Mouse (Mus musculus): ENCODE measurements around the gene Msi2. TPM values are rescaled to one million over a fixed set of nuclear protein-coding genes. Genes with fewer than 3 reads are reported as not detected.

The Msi2 gene
- polyA plus RNA-seq, 1 experiment from 2014 or later: 29.9 TPM

DNA sequence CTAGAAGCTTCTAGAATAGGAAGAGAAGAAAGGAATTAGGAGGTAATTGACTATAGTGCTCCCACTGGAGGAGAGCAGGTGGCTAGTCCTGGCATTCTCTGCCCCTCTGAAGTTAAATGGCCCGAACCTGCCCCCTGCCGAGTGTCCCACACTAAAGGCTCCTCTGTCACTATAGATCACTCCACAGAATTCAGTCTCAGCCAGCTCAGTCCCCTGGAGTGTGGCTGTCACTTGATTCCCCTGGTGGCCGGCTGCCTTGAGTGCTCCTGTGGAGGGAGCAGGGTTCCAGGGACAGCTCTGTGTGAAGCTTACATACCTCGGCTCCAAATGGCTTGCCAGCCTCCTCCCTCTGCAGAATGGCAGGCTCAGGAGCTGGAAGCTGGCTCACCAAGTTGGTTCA lies 391.3 kb downstream of the Msi2 start:
- H3K9me3 ChIP-seq: peaks cover 2% of the 10 kb centered on the region; the same call in 1 of the 2 replicates
- no peak overlapping the region; the same call in 1 of the 2 replicates for H3K4me3 ChIP-seq
- no peak for DNase-seq (ENCODE audit: low spot score)
- H3K4me1 ChIP-seq (replicated peaks): peaks cover 31% of the 10 kb centered on the region
- 3% methylated on average over 4 of the region's 4 CpGs for WGBS
- no peaks in the 10 kb centered on the region for H3K36me3 ChIP-seq
- no peaks in the 10 kb centered on the region for H3K27me3 ChIP-seq (ENCODE audit: insufficient read depth, poor library complexity, severe bottlenecking)
- peak overlapping the region; percentile 77 for H3K27ac ChIP-seq

DNA sequence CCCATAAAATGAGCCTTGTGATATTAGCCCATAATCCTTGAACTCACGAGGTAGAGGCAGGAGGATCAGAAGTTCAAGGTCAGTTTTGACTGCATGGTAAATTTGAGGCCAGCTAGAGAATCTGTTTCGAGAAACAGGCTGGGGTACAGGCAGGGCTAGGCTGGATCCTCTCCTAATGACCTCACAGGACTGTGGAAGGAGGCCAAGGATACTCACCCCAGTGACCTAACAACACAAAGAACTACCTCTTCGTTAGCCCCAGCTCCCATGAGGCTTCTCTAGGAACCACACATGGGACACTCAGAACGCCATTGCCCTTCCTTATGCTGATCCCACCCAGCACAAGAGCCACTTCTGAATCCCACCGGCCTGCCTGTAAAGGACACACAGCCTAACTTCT lies 399.5 kb downstream of the Msi2 start:
- peak overlapping the region; percentile 62 for H3K27ac ChIP-seq
- no peak for DNase-seq (ENCODE audit: low spot score)

DNA sequence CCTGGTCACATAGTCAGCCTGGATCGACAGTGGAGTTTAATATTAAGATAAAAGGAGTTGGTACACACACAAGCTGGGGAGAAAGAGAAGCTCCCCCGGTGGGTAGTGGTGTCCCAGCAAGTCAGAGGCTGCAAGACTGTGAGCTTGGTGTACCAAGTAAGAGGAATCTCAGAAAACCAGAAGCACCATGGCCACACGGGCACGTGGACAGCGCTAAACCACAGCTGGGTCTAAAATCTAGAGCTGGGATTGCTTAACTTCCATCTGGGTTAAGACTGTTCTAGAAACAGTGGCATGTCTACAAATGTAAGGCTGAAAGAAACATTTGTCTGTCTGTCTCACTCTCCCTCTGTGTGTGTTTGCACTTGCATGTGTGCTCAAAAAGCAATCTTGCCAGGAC lies 402.9 kb downstream of the Msi2 start:
- WGBS: 86% methylated on average over 5 of the region's 5 CpGs
- H3K27ac ChIP-seq: peak overlapping the region; percentile 91
- no peak overlapping the region for H3K4me3 ChIP-seq
- H3K4me1 ChIP-seq (replicated peaks): peaks cover 95% of the 10 kb centered on the region
- H3K27me3 ChIP-seq (ENCODE audit: insufficient read depth, poor library complexity, severe bottlenecking): no peaks in the 10 kb centered on the region
- no peak for DNase-seq (ENCODE audit: low spot score)
- no peaks in the 10 kb centered on the region for H3K9me3 ChIP-seq
- no peaks in the 10 kb centered on the region for H3K36me3 ChIP-seq

More for the DNA sequence above, 399.5 kb downstream of the Msi2 start:
- no peaks in the 10 kb centered on the region for H3K27me3 ChIP-seq (ENCODE audit: insufficient read depth, poor library complexity, severe bottlenecking)
- peaks cover 61% of the 10 kb centered on the region for H3K4me1 ChIP-seq (replicated peaks)
- WGBS: 79% methylated on average over 5 of the region's 5 CpGs
- no peaks in the 10 kb centered on the region for H3K36me3 ChIP-seq
- no peak overlapping the region for H3K4me3 ChIP-seq
- peaks cover 6% of the 10 kb centered on the region; the same call in 1 of the 2 replicates for H3K9me3 ChIP-seq

DNA sequence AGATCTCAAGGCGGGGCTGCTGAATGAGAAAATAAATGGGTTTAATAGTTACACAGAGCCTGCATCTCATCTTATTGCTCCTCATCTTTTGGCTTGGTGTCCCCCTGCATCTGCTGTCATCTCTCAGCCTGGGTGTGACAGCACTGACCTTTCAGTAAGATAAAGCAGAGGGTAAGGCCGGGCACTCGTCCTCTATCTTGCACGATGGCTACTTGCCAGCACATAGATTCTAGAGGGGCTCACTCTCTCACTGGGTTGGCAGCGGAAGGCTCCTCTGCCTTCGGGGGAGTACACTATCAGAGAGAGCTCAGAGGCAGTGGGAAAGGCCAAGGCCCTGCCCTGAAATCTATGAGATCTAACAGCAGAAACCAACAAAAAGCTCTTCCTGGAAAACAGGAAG lies 403.8 kb downstream of the Msi2 start:
- no peak for DNase-seq (ENCODE audit: low spot score)
- Histone ChIP-seq H3K4me3 (no peak overlapping the region), H3K27me3 (ENCODE audit: insufficient read depth, poor library complexity, severe bottlenecking) (no peaks in the 10 kb centered on the region), H3K4me1 (replicated peaks) (peaks cover 98% of the 10 kb centered on the region), H3K9me3 (no peaks in the 10 kb centered on the region), H3K36me3 (no peaks in the 10 kb centered on the region), H3K27ac (peak overlapping the region; percentile 91)
- 74% methylated on average over 6 of the region's 6 CpGs for WGBS

DNA sequence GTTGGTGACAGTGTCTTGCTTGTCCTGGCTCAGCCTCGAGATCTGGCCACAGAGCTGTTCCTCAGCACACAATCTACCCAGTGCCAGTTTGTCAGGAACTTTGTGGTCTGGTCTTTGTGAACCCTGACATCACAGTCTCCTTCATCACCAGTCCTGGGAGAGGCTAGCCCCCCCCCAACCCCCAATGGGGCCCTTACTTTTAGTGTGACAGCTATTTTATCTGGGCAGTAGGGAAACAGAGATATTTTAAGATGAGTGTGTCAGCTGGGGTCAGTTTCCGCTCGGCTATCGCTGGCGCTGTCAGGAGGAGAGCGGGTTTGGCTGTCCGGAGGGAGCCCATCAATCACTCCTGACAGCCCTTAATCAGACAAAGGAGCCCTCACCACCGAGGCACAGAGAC lies 404.8 kb downstream of the Msi2 start:
- no peak overlapping the region for H3K4me3 ChIP-seq
- no peaks in the 10 kb centered on the region for H3K9me3 ChIP-seq
- H3K36me3 ChIP-seq: no peaks in the 10 kb centered on the region
- H3K27me3 ChIP-seq (ENCODE audit: insufficient read depth, poor library complexity, severe bottlenecking): no peaks in the 10 kb centered on the region
- 21% methylated on average over 8 of the region's 8 CpGs for WGBS
- peak; percentile 63 for DNase-seq (ENCODE audit: low spot score)
- H3K27ac ChIP-seq: peak overlapping the region; percentile 91
- peaks cover 98% of the 10 kb centered on the region for H3K4me1 ChIP-seq (replicated peaks)

DNA sequence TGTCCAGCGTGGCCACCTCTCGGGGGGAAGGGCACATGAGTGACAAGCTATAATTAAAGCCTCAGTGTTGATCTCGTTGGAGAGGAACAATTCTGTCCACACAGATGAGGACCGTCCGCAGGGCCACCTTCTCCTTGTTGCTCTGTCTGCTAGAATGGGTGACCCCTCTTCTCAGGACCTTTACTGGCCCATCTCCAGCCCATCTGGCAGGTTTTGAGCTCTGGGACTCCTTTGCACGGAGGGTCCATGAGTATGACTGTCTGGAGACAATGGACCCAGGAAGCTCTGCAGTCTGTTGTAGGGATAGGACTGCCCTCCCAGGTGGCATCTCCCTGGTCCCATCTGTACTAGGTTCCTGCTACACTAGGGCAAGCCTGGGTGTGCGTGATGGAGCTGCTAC lies 406.7 kb downstream of the Msi2 start:
- H3K4me3 ChIP-seq: no peak overlapping the region
- H3K36me3 ChIP-seq: no peaks in the 10 kb centered on the region
- no peak for DNase-seq (ENCODE audit: low spot score)
- 55% methylated on average over 7 of the region's 7 CpGs for WGBS
- no peaks in the 10 kb centered on the region for H3K27me3 ChIP-seq (ENCODE audit: insufficient read depth, poor library complexity, severe bottlenecking)
- peak overlapping the region; percentile 91 for H3K27ac ChIP-seq
- no peaks in the 10 kb centered on the region for H3K9me3 ChIP-seq
- peaks cover 94% of the 10 kb centered on the region for H3K4me1 ChIP-seq (replicated peaks)

DNA sequence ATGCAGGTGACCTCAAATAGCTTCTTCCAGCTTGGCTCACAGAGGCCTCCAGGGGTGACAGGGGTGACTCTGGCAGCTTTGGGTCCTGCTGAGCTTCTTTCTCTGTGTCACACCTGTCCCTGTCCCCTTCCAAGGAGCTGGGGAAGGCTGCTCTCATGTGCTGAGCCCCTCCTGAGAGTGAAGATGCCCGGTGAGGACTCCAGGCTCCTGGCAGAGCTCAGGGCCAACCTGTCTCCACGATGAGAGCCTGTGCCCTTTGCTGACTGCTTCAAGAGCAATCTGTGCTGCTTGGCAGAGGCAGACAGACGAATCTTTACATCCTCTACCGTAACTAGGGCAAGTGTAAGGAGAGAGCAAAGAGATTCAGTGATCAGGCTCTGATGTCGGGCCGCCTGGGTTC lies 407.5 kb downstream of the Msi2 start:
- Histone ChIP-seq H3K9me3 (no peaks in the 10 kb centered on the region), H3K4me1 (replicated peaks) (peaks cover 87% of the 10 kb centered on the region), H3K36me3 (no peaks in the 10 kb centered on the region), H3K4me3 (no peak overlapping the region), H3K27me3 (ENCODE audit: insufficient read depth, poor library complexity, severe bottlenecking) (no peaks in the 10 kb centered on the region), H3K27ac (peak overlapping the region; percentile 91)
- 79% methylated on average over 6 of the region's 6 CpGs for WGBS
- DNase-seq (ENCODE audit: low spot score): no peak

DNA sequence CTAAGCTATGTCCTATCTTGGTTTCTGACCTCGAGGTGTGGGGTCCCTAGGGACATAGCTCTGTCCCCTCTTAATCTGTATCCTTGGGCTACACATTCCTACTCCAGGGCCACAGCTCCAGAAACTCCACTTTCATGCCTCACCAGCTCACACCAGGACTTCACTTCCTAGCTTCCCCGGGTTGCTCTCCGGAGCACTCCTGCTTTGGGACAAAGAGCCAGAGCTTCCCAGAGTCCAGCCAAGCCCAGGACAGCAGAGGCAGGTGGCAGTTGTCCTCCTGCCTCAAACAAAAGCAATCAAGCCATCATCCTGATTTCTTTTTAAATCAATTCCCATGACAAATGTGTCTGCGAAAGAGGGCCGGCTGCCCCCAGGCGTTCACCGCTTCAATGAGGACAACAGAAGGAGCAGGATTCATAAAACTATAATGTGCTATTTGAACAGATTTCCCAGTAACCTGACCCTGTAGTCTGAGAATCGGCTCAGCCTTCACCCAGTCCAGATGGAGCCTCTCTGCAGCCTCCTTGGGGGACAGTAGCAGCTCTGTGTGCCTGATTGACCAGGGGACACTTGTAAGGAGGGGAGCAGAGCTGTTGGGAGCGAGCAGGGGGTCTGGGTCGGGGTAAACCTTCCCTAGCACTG lies 409.1 kb downstream of the Msi2 start:
- peaks cover 76% of the 10 kb centered on the region for H3K4me1 ChIP-seq (replicated peaks)

DNA sequence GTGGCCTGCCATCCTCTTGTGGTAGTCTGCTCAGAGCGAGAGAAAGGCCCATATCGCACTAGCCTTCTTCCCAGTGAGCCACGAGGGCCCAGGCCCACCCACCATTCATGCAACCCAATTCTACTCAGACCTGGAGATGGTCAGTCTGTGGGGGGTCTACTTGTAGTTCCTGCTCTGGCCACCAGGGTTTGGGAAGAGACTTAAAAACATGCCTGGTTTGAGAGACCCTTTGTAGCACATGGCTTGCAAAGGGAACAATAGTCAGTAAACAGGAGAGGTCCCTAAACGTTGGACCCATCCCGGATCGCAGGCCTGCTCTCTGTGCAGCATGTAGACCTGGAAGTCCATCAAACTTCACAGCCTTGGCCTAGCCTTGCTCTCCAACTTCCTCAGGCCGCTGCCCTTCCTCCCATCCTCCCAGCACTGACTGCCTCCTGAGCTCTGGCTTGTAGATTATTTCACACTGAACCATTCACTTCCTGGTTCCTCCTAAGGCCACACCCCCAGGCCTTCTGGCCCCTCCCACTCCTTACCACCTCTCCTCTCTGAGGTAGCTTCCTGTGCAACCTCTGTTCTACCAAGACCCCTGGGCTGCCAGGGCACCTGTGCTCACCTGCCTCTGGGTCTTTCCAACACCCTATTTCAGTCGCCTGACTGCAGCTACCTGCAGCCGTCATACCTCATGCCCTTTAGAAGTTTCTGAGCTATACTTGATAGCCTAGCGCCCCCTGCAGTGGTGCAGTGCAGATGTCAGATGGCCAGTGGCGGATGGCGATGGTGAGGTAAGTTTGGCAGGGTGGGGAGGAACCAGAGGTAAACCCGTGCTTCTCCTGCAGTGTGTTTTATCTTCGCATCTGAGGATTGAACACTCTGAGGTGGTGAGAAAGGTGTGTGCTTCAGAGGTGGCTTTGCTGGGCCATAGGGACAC lies 410.4 kb downstream of the Msi2 start:
- Histone ChIP-seq H3K4me1 (replicated peaks) (peaks cover 68% of the 10 kb centered on the region), H3K27me3 (ENCODE audit: insufficient read depth, poor library complexity, severe bottlenecking) (no peaks in the 10 kb centered on the region), H3K4me3 (no peak overlapping the region), H3K9me3 (no peaks in the 10 kb centered on the region), H3K36me3 (no peaks in the 10 kb centered on the region), H3K27ac (peak overlapping the region; percentile 91)
- 79% methylated on average over 14 of the region's 14 CpGs for WGBS
- DNase-seq (ENCODE audit: low spot score): no peak

More for the DNA sequence above, 409.1 kb downstream of the Msi2 start:
- peak; percentile 69 for DNase-seq (ENCODE audit: low spot score)
- Histone ChIP-seq H3K27ac (peak overlapping the region; percentile 91), H3K4me3 (no peak overlapping the region), H3K36me3 (no peaks in the 10 kb centered on the region), H3K9me3 (no peaks in the 10 kb centered on the region), H3K27me3 (ENCODE audit: insufficient read depth, poor library complexity, severe bottlenecking) (no peaks in the 10 kb centered on the region)
- WGBS: 26% methylated on average over 10 of the region's 10 CpGs

DNA sequence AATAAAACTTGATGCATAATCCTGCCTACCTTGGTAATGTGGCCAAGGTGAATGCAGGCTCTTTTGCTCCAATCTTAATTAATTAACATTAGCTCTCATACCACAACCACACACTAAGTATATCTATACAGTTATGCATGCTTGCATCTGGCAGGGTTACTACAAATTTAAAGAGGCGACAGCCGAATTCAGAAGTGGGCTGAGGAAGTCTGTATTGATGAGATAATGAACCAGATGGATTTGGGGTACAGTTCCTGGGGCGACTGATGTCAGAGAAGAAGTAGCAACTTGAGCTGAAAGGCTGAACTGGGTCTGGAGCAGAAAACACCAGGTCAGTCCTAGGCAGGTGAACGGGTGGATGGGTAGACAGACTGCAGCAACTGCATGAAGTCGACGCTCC lies 412.6 kb downstream of the Msi2 start:
- Histone ChIP-seq H3K36me3 (no peaks in the 10 kb centered on the region), H3K27ac (0 out of 2 replicates have a peak overlapping the region, but pooled peaks have one; percentile 24), H3K4me1 (replicated peaks) (peaks cover 58% of the 10 kb centered on the region), H3K27me3 (ENCODE audit: insufficient read depth, poor library complexity, severe bottlenecking) (no peaks in the 10 kb centered on the region), H3K9me3 (no peaks in the 10 kb centered on the region), H3K4me3 (no peak overlapping the region)
- DNase-seq (ENCODE audit: low spot score): no peak
- WGBS: 91% methylated on average over 6 of the region's 6 CpGs

DNA sequence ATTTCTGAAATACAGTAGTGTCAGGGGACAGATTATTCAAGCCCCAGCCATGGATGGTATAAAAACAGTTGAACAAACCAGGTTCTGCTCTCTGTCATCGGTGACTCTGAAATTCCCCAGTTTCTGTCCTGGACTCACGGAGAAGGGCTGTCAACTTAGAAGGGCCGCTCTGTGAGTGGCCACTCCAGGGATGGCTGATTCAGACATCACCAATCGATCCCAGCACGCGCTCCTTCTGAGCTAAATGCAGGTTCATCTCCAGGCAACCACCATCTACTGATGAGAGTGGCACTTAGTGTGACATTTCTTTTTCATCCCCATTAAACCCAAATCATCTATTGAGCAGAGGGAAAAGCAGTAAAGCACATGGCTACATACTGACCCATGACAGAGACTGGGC lies 416.7 kb downstream of the Msi2 start:
- 43% methylated on average over 6 of the region's 6 CpGs for WGBS
- Histone ChIP-seq H3K4me1 (replicated peaks) (peaks cover 49% of the 10 kb centered on the region), H3K27me3 (ENCODE audit: insufficient read depth, poor library complexity, severe bottlenecking) (no peaks in the 10 kb centered on the region), H3K27ac (peak overlapping the region; percentile 91), H3K36me3 (no peaks in the 10 kb centered on the region), H3K9me3 (no peaks in the 10 kb centered on the region), H3K4me3 (no peak overlapping the region)
- peak; percentile 65 for DNase-seq (ENCODE audit: low spot score)

DNA sequence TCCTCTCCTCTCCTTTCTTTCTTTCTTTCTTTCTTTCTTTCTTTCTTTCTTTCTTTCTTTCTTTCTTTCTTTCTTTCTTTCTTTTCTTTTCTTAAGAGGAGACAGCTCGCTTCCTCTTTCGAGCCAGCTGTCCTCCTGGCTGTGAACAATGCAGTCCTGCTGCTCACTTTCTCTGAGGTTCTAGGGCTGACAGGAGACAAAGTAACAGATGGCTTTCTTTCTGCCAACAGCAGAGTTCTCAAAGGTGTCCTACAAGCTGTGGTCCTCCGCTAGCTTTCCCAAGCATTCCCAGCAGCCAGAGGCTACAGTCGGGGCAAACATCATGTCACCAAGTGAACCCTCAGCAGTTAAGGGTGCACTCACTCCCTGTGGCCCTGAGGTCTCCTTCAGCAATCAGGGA lies 419.0 kb downstream of the Msi2 start:
- peak overlapping the region; percentile 91 for H3K27ac ChIP-seq
- DNase-seq (ENCODE audit: low spot score): no peak
- WGBS: 55% methylated on average over 4 of the region's 4 CpGs
- no peaks in the 10 kb centered on the region for H3K9me3 ChIP-seq
- no peaks in the 10 kb centered on the region for H3K36me3 ChIP-seq
- no peaks in the 10 kb centered on the region for H3K27me3 ChIP-seq (ENCODE audit: insufficient read depth, poor library complexity, severe bottlenecking)
- no peak overlapping the region for H3K4me3 ChIP-seq
- peaks cover 69% of the 10 kb centered on the region for H3K4me1 ChIP-seq (replicated peaks)

DNA sequence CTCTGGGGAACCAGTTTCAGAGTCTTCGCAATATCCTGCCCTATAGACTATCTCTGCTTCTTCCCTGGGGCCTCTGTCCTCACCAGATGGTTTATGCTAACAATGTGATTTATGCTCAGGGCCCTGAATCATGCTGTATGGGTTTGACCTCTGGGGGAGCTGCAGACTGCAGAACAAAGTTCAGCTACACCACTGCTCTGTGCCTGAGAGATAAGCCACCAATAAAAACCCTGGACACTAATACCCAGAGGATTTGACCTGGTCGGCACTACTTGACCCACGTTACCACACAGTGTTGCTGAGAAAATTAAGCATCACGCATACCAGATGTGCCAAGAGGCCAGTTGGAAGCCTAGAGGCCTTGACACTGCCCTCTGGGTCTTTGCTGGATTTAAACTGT lies 420.8 kb downstream of the Msi2 start:
- H3K4me3 ChIP-seq: no peak overlapping the region
- H3K9me3 ChIP-seq: no peaks in the 10 kb centered on the region
- DNase-seq (ENCODE audit: low spot score): peak; percentile 73
- WGBS: 41% methylated on average over 4 of the region's 4 CpGs
- peaks cover 80% of the 10 kb centered on the region for H3K4me1 ChIP-seq (replicated peaks)
- H3K27me3 ChIP-seq (ENCODE audit: insufficient read depth, poor library complexity, severe bottlenecking): peaks cover 7% of the 10 kb centered on the region; the same call in 1 of the 2 replicates
- peak overlapping the region; percentile 91 for H3K27ac ChIP-seq
- no peaks in the 10 kb centered on the region for H3K36me3 ChIP-seq
